Mouse (Mus musculus) heart, postnatal 14 days (tissue): ENCODE data around the gene Cypt3. TPM values are rescaled to one million over a fixed set of nuclear protein-coding genes. Genes with fewer than 3 reads are reported as not detected.

Experiments
- DNase-seq, 2 experiments: peaks; one replicate each; pipeline ENCODE4 v3.0.0; 2021 to 2022
- intact Hi-C: fragments of 180-260 bp; cut with DNase I; formaldehyde crosslinking; loops from one replicate; pipeline ENCODE4 v1.15.1; 2025
- long read RNA-seq, 2 experiments: library from polyadenylated mRNA; stranded (forward); transcript quantifications; one replicate each; pipeline ENCODE4 v2.0.0; 2021
- total RNA-seq, 2 experiments: library from RNA; stranded (reverse); gene quantifications; 2 replicates each; pipeline ENCODE4 v1.2.3; 2021

Gene Cypt3
- not detected for total RNA-seq
- long read RNA-seq, experiment 1, result 0 reads
- long read RNA-seq, experiment 2, result 0 reads

- intact Hi-C loops, result no loop called here
- no peak for DNase-seq
These were observed at the start of gene Cypt3 for GRCm38 (mm10) chrX:153558293-153558692. Gene Cypt3, plus strand, starts transcription at chrX:153558593.

- intact Hi-C loops, result no loop called here
- no peak for DNase-seq
These were observed 42.9 kb upstream of the Cypt3 start for GRCm38 (mm10) chrX:153515491-153515890.

- DNase-seq, result peak in 1 of 2 experiments; percentile 8
These were observed 30.0 kb upstream of the Cypt3 start for GRCm38 (mm10) chrX:153528399-153528798.

GRCm38 (mm10) chrX:153556634-153557033 is 1.8 kb upstream of the Cypt3 start:
- DNase-seq, result no peak
- intact Hi-C loops, result no loop called here

More at GRCm38 (mm10) chrX:153528399-153528798, 30.0 kb upstream of the Cypt3 start:
- intact Hi-C loops, result loop anchor here (2.0 kb wide), 1 partner anchor 140 kb away; no protein-coding TSS in a partner anchor

GRCm38 (mm10) chrX:153564650-153565049 is 6.3 kb downstream of the Cypt3 start:
- intact Hi-C loops, result no loop called here
- no peak for DNase-seq

- intact Hi-C loops, result no loop called here
- DNase-seq, result peak in 1 of 2 experiments; percentile 2
These were observed 41.2 kb downstream of the Cypt3 start for GRCm38 (mm10) chrX:153599583-153599982.

Other genes with a start within 250 kb of the Cypt3 start
- 10 to 100 TPM; 25.4 to 26.1 TPM for gene Ubqln2, start 60.4 kb upstream of the Cypt3 start, total RNA-seq
- gene Kctd12b, start 137.8 kb downstream of the Cypt3 start, total RNA-seq, result 10 to 100 TPM; 16.0 to 17.2 TPM
- 10 to 100 TPM; 24.5 to 24.7 TPM for gene Nbdy, start 165.0 kb downstream of the Cypt3 start, total RNA-seq